Mouse (Mus musculus): Measurements from ENCODE around the gene Map4. TPM values are rescaled to one million over a fixed set of nuclear protein-coding genes. Genes with fewer than 3 reads are reported as not detected.

Gene Map4
- polyA plus RNA-seq, 1 experiment = 220 TPM

DNA sequence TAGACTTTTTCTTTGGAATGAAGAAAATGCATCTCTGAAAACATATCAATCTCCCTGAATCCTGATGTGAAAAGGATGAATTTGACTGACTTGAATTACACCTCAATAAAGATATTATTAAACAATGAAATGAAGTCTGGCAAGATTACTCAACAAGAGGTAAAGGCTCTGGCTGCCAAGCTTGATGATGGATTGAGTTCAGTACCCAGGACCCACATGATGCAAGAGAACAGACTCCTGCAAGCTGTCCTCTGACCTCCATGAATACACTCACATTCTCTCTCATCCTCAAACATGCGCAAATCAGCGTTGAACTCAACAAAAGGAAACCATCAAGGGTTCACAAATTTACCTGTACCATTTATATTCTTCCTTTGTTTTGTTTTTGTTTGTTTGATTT lies 90.9 kb downstream of the Map4 start:
- TF ChIP-seq POLR2A (IDR thresholded peaks at IDR 0.05; ENCODE audit: low read depth, low read length) (no peak), CTCF (IDR thresholded peaks at IDR 0.05; ENCODE audit: borderline replicate concordance, insufficient read depth, low read length) (no peak)
- Histone ChIP-seq H3K4me1 (ENCODE audit: control insufficient read depth, insufficient read depth, low read length) (no peaks in the 10 kb centered on the region), H3K27ac (ENCODE audit: insufficient read depth, low read length) (no peak overlapping the region; the same call in 1 of the 2 replicates), H3K4me3 (ENCODE audit: insufficient read depth, low read length) (no peak overlapping the region)

DNA sequence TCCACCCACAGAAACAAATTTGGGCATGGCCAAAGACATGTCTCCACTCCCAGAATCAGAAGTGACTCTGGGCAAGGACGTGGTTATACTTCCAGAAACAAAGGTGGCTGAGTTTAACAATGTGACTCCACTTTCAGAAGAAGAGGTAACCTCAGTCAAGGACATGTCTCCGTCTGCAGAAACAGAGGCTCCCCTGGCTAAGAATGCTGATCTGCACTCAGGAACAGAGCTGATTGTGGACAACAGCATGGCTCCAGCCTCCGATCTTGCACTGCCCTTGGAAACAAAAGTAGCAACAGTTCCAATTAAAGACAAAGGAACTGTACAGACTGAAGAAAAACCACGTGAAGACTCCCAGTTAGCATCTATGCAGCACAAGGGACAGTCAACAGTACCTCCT lies 103.8 kb downstream of the Map4 start:
- H3K27ac ChIP-seq (ENCODE audit: insufficient read depth, low read length) = no peak overlapping the region
- TF ChIP-seq POLR2A (IDR thresholded peaks at IDR 0.05; ENCODE audit: low read depth, low read length) (no peak), CTCF (IDR thresholded peaks at IDR 0.05; ENCODE audit: borderline replicate concordance, insufficient read depth, low read length) (no peak)
- no peaks in the 10 kb centered on the region; the same call in 1 of the 2 replicates for H3K4me1 ChIP-seq (ENCODE audit: control insufficient read depth, insufficient read depth, low read length)
- H3K4me3 ChIP-seq (ENCODE audit: insufficient read depth, low read length) = no peak overlapping the region

DNA sequence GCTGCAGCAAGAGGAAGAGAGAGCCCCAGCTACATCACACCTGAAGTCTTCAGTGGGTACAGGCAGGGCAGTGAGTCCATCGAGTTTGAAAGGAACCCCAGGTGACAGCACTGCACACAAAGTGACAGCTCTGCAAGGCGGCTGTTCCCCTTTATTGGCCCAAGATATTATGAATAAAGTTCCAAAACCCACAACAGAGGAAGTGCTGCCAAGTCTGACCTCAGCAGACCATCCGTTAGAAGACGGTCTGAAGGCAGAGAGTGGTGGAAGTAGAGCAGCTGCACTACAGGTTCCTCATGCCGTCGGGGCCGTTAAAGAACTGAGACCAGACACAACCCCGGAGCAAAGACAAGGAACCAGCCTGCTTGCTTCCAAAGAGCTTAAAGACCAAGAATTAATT lies 106.6 kb downstream of the Map4 start:
- Histone ChIP-seq H3K27ac (ENCODE audit: insufficient read depth, low read length) (no peak overlapping the region), H3K4me1 (ENCODE audit: control insufficient read depth, insufficient read depth, low read length) (no peaks in the 10 kb centered on the region; the same call in none of the 2 replicates), H3K4me3 (ENCODE audit: insufficient read depth, low read length) (no peak overlapping the region)
- TF ChIP-seq CTCF (IDR thresholded peaks at IDR 0.05; ENCODE audit: borderline replicate concordance, insufficient read depth, low read length) = no peak
- no peak for TF ChIP-seq POLR2A (IDR thresholded peaks at IDR 0.05; ENCODE audit: low read depth, low read length)

DNA sequence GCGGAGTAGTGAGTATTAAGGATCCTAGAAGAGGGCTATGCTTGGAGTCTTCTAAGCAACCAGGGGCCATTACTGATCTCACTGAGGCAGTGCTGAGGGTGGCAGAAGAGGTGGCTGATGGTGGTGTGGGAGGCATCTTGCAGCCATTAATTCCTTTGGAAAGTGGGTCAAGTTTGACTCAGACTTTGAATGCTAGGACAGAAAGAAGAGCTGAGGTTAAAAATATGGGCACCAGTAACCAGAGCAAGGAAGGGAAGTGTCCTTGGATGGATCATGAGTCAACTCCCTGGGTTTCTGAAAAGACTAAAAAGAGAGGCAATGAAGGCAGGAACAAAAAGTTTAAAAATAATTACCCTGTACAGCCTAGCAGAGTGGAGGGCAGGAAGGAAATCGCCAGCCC lies 107.2 kb downstream of the Map4 start:
- TF ChIP-seq POLR2A (IDR thresholded peaks at IDR 0.05; ENCODE audit: low read depth, low read length) (no peak), CTCF (IDR thresholded peaks at IDR 0.05; ENCODE audit: borderline replicate concordance, insufficient read depth, low read length) (no peak)
- H3K27ac ChIP-seq (ENCODE audit: insufficient read depth, low read length) = no peak overlapping the region
- H3K4me3 ChIP-seq (ENCODE audit: insufficient read depth, low read length) = no peak overlapping the region
- H3K4me1 ChIP-seq (ENCODE audit: control insufficient read depth, insufficient read depth, low read length) = no peaks in the 10 kb centered on the region; the same call in none of the 2 replicates

- TF ChIP-seq CTCF (IDR thresholded peaks at IDR 0.05; ENCODE audit: borderline replicate concordance, insufficient read depth, low read length) (no peak), POLR2A (IDR thresholded peaks at IDR 0.05; ENCODE audit: low read depth, low read length) (no peak)
- Histone ChIP-seq H3K4me3 (ENCODE audit: insufficient read depth, low read length) (no peak overlapping the region), H3K27ac (ENCODE audit: insufficient read depth, low read length) (no peak overlapping the region), H3K4me1 (ENCODE audit: control insufficient read depth, insufficient read depth, low read length) (no peaks in the 10 kb centered on the region; the same call in none of the 2 replicates)
These were observed 113.1 kb downstream of the Map4 start for GRCm38 (mm10) chr9:110044373-110044772.

GRCm38 (mm10) chr9:110045763-110046377 lies 114.6 kb downstream of the Map4 start:
- H3K4me3 ChIP-seq (ENCODE audit: insufficient read depth, low read length) = no peak overlapping the region
- no peaks in the 10 kb centered on the region for H3K4me1 ChIP-seq (ENCODE audit: control insufficient read depth, insufficient read depth, low read length)
- no peak overlapping the region for H3K27ac ChIP-seq (ENCODE audit: insufficient read depth, low read length)
- TF ChIP-seq CTCF (IDR thresholded peaks at IDR 0.05; ENCODE audit: borderline replicate concordance, insufficient read depth, low read length) (no peak), POLR2A (IDR thresholded peaks at IDR 0.05; ENCODE audit: low read depth, low read length) (no peak)

GRCm38 (mm10) chr9:110047260-110047659 lies 116.0 kb downstream of the Map4 start:
- H3K4me1 ChIP-seq (ENCODE audit: control insufficient read depth, insufficient read depth, low read length) = no peaks in the 10 kb centered on the region
- no peak overlapping the region for H3K4me3 ChIP-seq (ENCODE audit: insufficient read depth, low read length)
- TF ChIP-seq POLR2A (IDR thresholded peaks at IDR 0.05; ENCODE audit: low read depth, low read length) (no peak), CTCF (IDR thresholded peaks at IDR 0.05; ENCODE audit: borderline replicate concordance, insufficient read depth, low read length) (no peak)
- no peak overlapping the region for H3K27ac ChIP-seq (ENCODE audit: insufficient read depth, low read length)

GRCm38 (mm10) chr9:110047857-110048256 lies 116.6 kb downstream of the Map4 start:
- H3K27ac ChIP-seq (ENCODE audit: insufficient read depth, low read length) = no peak overlapping the region
- no peaks in the 10 kb centered on the region for H3K4me1 ChIP-seq (ENCODE audit: control insufficient read depth, insufficient read depth, low read length)
- TF ChIP-seq POLR2A (IDR thresholded peaks at IDR 0.05; ENCODE audit: low read depth, low read length) = no peak
- no peak for TF ChIP-seq CTCF (IDR thresholded peaks at IDR 0.05; ENCODE audit: borderline replicate concordance, insufficient read depth, low read length)
- H3K4me3 ChIP-seq (ENCODE audit: insufficient read depth, low read length) = no peak overlapping the region

- Histone ChIP-seq H3K27ac (ENCODE audit: insufficient read depth, low read length) (no peak overlapping the region), H3K4me1 (ENCODE audit: control insufficient read depth, insufficient read depth, low read length) (peaks cover 5% of the 10 kb centered on the region; the same call in 1 of the 2 replicates), H3K4me3 (ENCODE audit: insufficient read depth, low read length) (no peak overlapping the region)
- TF ChIP-seq POLR2A (IDR thresholded peaks at IDR 0.05; ENCODE audit: low read depth, low read length) (no peak), CTCF (IDR thresholded peaks at IDR 0.05; ENCODE audit: borderline replicate concordance, insufficient read depth, low read length) (no peak)
These were observed 119.9 kb downstream of the Map4 start for GRCm38 (mm10) chr9:110051184-110051583.

DNA sequence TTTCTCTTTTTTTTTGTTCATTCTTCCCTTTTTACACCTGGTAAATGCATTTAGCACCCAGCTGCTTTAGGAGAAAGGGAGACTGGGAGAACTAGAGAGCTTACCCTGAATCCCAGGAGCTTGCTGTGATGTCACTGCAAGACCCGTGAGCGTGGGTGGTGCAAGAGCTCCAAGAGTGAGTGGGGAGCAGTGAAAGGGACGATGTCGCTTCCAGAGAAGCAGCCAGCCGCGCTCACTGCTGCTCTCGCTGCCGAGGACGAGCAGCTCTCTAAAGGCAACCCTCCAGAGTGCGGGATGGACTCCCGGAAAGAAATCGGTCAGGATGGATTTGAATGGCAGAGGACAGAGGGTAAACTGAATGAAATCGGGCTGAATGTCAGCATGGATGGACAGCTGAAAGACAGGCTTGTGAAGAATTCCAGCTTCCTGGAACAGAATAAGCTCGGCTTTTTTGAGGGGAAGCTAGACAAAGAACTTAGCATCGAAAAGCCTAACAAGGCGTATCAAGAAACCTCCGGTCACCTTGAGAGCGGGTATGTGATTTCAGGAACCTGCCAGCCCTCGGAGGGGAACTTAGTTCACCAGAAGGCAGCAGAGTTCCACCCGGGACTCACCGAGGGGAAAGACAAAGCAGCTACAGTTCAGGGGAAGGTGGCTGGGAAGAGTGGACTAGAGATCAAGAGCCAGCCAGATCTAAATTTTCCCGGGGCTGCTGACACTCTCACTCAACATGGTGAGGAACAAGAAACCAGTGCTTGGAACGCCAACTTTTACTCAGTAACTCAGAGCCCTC lies 120.8 kb downstream of the Map4 start:
- Histone ChIP-seq H3K4me1 (ENCODE audit: control insufficient read depth, insufficient read depth, low read length) (peaks cover 5% of the 10 kb centered on the region; the same call in 1 of the 2 replicates), H3K27ac (ENCODE audit: insufficient read depth, low read length) (no peak overlapping the region), H3K4me3 (ENCODE audit: insufficient read depth, low read length) (no peak overlapping the region)
- no peak for TF ChIP-seq CTCF (IDR thresholded peaks at IDR 0.05; ENCODE audit: borderline replicate concordance, insufficient read depth, low read length)
- no peak for TF ChIP-seq POLR2A (IDR thresholded peaks at IDR 0.05; ENCODE audit: low read depth, low read length)

Measured in embryonic fibroblast, embryonic 13.5 days (primary cell).